Mouse (Mus musculus) embryonic facial prominence, embryonic 14.5 days (tissue): ENCODE data around the gene Dnajc17. TPM values are rescaled to one million over a fixed set of nuclear protein-coding genes. Genes with fewer than 3 reads are reported as not detected.

Source experiments
- ATAC-seq: fragments of 200-750 bp; cut with Nextera tagmentation; 2 replicates; pipeline ENCODE4 v1.8.0; 2017; ENCODE audit warnings: low read depth, moderate number of reproducible peaks, moderate TSS enrichment
- DNase-seq: peaks from one replicate; pipeline ENCODE4 v3.0.0-alpha.2; 2015; ENCODE audit warnings: low spot score
- H3K27ac ChIP-seq: fragments of 300-500 bp; sonication (generic); replicated peaks from 2 replicates; pipeline ENCODE4 v1.5.1; 2014; ENCODE audit warnings: low read depth, mild to moderate bottlenecking, low read length, moderate library complexity
- H3K27me3 ChIP-seq: fragments of 300-500 bp; sonication (generic); replicated peaks from 2 replicates; pipeline ENCODE4 v1.6.1; 2014; ENCODE audit warnings: low read length; ENCODE audit not compliant: control insufficient read depth, insufficient read depth
- H3K36me3 ChIP-seq: fragments of 300-500 bp; sonication (generic); 2 replicates; pipeline ENCODE4 v1.6.1; 2014; ENCODE audit warnings: low read length, mixed read lengths; ENCODE audit not compliant: control insufficient read depth, insufficient read depth
- H3K4me1 ChIP-seq: fragments of 300-500 bp; sonication (generic); 2 replicates; pipeline ENCODE4 v1.6.1; 2014; ENCODE audit warnings: antibody characterized with exemption, low read length; ENCODE audit not compliant: control insufficient read depth, insufficient read depth
- H3K4me2 ChIP-seq: fragments of 300-500 bp; sonication (generic); 2 replicates; pipeline ENCODE4 v1.6.1; 2014; ENCODE audit warnings: low read depth, mild to moderate bottlenecking, low read length, moderate library complexity, mixed read lengths
- H3K4me3 ChIP-seq: fragments of 300-500 bp; sonication (generic); 2 replicates; pipeline ENCODE4 v1.5.1; 2014; ENCODE audit warnings: low read depth, mild to moderate bottlenecking, low read length
- H3K9ac ChIP-seq: fragments of 300-500 bp; sonication (generic); 2 replicates; pipeline ENCODE4 v1.6.1; 2014; ENCODE audit warnings: low read depth, mild to moderate bottlenecking, low read length, moderate library complexity, mixed read lengths
- H3K9me3 ChIP-seq: fragments of 300-500 bp; sonication (generic); 2 replicates; pipeline ENCODE4 v1.6.1; 2016; ENCODE audit warnings: low read length; ENCODE audit not compliant: control insufficient read depth
- WGBS: fragments of 180-500 bp; shearing (Covaris S2); extraction: QIAGEN DNeasy Blood & Tissue Kit; methylation state at CpG from one replicate; pipeline ENCODE4 v1.1.7; 2014; 5-methylcytosine and 5-hydroxymethylcytosine counted together
- polyA plus RNA-seq: library from polyadenylated mRNA; unstranded; fragments of >200 nt; fragmentation: Nextera tagmentation; extraction: Ambion mirVana; gene quantifications from 2 replicates; pipeline ENCODE4 v1.2.1, GENCODE M21; 2014

Gene Dnajc17
- 15.7 and 19.8 TPM in 2 replicates for polyA plus RNA-seq

DNA sequence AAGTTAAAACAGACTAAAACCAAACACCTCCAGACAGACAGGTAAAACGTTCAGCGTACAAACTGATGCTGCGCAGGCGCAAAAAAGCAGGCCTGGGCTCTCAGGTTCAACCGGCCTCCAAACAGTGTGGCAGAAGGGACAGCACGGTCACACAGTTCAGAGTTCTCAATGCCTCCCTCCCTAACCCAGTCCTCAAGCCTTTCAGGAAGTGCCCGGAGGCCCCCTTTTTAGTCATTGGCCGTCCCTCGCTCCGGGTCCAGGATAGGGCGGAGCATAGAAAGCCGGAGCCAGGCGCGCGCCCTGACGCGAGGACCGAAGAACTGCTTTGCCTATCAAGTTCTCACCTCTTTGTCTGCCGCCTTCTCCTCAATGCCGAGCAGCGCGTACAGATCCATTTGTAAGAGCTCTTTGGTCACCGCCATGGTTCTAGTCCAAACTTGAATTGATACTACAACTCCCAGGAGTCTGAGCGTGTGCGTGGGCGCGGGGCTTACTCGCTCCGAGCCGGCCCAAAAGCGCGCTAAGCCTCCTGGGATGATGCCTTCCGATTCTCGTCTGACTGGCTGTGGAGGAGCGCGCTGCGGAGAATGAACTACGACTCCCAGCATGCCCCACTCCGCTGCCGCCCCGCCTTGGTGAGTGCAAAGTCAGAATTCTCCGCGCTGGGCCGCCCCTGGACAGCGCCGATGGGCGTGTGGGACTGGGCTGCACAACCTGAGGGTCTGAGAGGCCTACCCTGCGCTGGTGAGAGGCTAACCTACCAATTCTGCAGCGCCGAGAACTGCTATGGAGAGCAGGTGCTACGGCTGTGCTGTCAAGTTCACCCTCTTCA, at the start of gene Dnajc17, which contains the start of gene Zfyve19:
Dnajc17 (minus strand) TSS at position 452 of the 832 bp plus-strand sequence.
Zfyve19 (plus strand) TSS at position 274 of the 832 bp plus-strand sequence.
- peak; percentile 97 for ATAC-seq
- Histone ChIP-seq H3K27ac (peak within 1 kb of the TSS; percentile 83), H3K9me3 (no peaks in the 10 kb centered on the region), H3K4me1 (peaks cover 4% of the 10 kb centered on the region), H3K36me3 (peaks cover 26% of the 10 kb centered on the region), H3K4me3 (peak within 1 kb of the TSS; percentile 72), H3K9ac (peak within 1 kb of the TSS; percentile 74), H3K4me2 (peak within 1 kb of the TSS; percentile 70), H3K27me3 (no peaks in the 10 kb centered on the region)
- under 1% methylated on average over 49 of the region's 51 CpGs for WGBS
- DNase-seq, result peak; percentile 99

DNA sequence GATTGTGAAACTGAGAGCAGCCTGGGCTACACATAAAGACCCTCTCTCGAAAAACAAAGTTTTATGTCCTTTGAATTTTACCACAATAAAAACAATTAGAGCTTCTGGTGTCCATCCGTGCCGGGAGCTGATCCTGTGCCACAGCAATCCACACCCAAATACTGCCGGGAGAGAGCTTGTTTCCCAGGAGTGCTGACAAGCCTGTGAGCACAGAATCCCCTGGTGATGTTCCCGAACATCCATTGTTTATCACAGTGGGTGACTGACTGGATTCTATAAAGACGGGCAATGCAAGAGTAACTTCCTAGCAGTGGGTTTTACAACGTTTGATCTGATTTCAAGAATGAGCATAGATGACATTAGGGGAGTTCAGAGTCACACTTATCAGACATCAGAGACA, 46.4 kb upstream of the Dnajc17 start:
- Histone ChIP-seq H3K9me3 (no peaks in the 10 kb centered on the region), H3K4me3 (no peak overlapping the region), H3K4me1 (no peaks in the 10 kb centered on the region), H3K27me3 (0 out of 2 replicates have a peak, but pooled peaks cover 7% of the 10 kb centered on the region), H3K36me3 (no peaks in the 10 kb centered on the region), H3K27ac (no peak overlapping the region), H3K4me2 (no peak overlapping the region), H3K9ac (no peak overlapping the region)
- ATAC-seq (no peak), DNase-seq (no peak)
- 18% methylated on average over 7 of the region's 7 CpGs for WGBS

DNA sequence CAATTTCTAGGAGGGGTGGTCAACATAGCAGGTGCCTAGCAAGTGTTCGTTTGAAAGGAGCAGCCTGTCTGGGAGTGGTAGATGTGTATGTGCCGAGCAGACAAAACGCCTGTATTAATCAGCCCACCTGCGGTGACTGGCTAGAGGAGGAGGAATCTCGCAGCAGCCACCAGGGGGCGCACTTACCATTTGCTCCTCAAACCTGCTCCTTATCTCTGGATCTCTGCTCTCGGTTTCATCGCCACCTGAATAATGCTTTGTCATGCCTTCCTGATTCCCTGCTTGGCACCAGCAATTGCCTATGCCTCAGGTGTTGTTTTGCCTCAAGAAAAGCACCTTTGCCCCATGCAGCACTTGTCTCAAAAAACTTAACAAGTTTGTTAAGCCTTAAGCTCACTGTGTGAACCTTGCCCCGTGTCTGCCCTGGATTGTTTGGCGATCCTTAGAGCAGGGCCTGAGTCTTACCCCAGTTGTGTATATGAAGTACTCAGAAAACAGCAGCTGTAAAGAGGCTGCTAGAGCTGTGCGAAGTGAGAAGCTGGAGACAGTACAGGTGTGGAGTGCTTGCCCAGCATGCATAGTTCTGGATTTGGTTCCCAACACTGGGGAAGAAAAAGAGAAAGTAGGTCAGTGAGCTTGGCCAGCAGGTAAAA, 42.4 kb upstream of the Dnajc17 start:
- Histone ChIP-seq H3K36me3 (no peaks in the 10 kb centered on the region), H3K4me2 (peak overlapping the region; percentile 32), H3K27ac (no peak overlapping the region), H3K9me3 (no peaks in the 10 kb centered on the region), H3K9ac (no peak overlapping the region), H3K4me3 (no peak overlapping the region), H3K4me1 (no peaks in the 10 kb centered on the region), H3K27me3 (0 out of 2 replicates have a peak, but pooled peaks cover 7% of the 10 kb centered on the region)
- peak; percentile 80 for ATAC-seq
- 13% methylated on average over 11 of the region's 11 CpGs for WGBS
- DNase-seq, result peak; percentile 83

DNA sequence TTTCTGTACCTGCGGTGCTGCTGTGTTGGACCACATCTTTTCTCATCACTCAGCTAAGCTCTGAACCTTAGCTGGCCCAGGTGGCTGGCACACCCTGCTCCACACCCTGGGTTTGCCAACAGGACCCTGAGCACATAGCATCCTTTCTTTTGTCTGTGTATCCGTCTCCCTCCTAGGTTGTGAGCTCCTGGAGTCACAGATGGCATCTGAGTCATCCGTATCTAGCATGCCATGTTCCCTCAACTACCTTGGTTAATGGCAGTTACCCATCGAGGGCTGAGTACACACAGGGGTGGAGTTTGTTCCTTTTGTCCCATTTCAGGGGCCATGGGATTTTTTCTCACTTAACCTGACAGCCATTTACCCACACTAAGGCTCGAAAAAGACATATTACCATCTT, 41.8 kb upstream of the Dnajc17 start:
- no peaks in the 10 kb centered on the region for H3K36me3 ChIP-seq
- H3K9ac ChIP-seq, result no peak overlapping the region
- no peak overlapping the region for H3K4me2 ChIP-seq
- no peak overlapping the region for H3K27ac ChIP-seq
- 62% methylated on average over 5 of the region's 5 CpGs for WGBS
- no peaks in the 10 kb centered on the region for H3K9me3 ChIP-seq
- no peak overlapping the region for H3K4me3 ChIP-seq
- H3K4me1 ChIP-seq, result no peaks in the 10 kb centered on the region
- DNase-seq (no peak), ATAC-seq (no peak)
- H3K27me3 ChIP-seq, result 0 out of 2 replicates have a peak, but pooled peaks cover 5% of the 10 kb centered on the region

DNA sequence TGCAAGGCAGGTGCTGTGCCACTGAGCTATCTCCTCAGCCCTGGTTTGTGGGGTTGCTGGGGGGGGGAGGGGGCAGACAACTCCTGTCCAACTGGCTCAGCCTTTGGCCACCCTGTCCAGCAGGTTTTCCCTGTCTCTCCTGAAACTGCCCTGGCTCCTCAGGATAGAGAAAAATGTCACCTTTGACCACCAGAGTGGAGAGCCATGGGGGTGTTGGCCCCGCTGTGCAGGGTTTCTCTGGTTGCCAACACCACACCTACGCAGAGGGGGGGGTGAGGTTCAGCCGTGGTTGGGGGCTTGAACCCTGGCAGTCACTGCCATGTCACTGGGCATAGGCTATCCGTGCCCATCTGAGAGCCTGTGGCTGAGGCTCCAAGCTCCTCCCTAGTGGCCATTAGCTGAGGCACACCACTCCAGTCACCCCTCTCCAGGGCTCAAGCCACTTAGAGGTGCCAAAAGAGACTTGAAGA, 41.0 kb upstream of the Dnajc17 start:
- H3K9me3 ChIP-seq, result no peaks in the 10 kb centered on the region
- H3K27me3 ChIP-seq, result 0 out of 2 replicates have a peak, but pooled peaks cover 3% of the 10 kb centered on the region
- no peak overlapping the region for H3K9ac ChIP-seq
- no peak overlapping the region for H3K27ac ChIP-seq
- no peaks in the 10 kb centered on the region for H3K36me3 ChIP-seq
- H3K4me3 ChIP-seq, result no peak overlapping the region
- DNase-seq (no peak), ATAC-seq (no peak)
- no peak overlapping the region for H3K4me2 ChIP-seq
- H3K4me1 ChIP-seq, result no peaks in the 10 kb centered on the region
- 61% methylated on average over 4 of the region's 4 CpGs for WGBS

DNA sequence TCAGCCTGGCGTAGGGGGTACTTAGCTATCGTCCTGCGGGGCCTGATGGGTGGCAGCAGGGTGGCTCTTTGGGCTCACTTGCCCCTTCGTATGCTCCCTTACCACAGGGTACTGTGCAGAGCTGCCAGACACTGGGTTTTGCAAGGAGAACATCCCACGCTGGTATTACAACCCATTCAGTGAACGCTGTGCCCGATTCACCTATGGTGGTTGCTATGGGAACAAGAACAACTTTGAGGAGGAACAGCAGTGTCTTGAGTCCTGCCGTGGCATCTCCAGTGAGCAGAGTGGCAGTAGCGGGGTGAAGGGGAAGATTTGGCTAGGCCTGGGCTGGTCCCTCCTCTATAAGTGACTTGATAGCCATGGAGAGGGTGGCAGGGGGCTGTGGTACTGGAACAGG, 39.3 kb upstream of the Dnajc17 start:
- 81% methylated on average over 9 of the region's 9 CpGs for WGBS
- no peak for ATAC-seq

DNA sequence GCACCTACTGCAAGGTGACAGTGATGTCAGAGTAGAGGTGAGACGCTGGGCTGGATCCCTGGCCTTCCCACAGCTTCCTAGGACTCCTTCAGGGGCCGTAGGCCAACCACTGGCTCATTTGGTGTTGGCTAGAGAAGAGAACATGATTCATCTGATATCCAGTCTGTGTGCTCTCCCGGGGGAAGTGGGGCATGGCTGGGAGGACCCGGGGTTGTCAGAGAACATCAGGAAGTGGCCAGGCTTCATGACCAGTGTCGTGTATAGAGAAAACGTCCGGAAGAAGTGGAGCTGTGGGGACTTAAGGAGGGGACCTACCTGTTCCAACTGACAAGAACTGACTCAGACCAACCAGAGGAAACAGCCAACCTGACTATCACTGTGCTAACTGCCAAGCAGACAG, 36.7 kb upstream of the Dnajc17 start:
- 82% methylated on average over 7 of the region's 7 CpGs for WGBS
- no peak overlapping the region for H3K4me3 ChIP-seq
- no peak for ATAC-seq

More for the DNA sequence above, 39.3 kb upstream of the Dnajc17 start:
- H3K9me3 ChIP-seq, result no peaks in the 10 kb centered on the region
- H3K4me2 ChIP-seq, result no peak overlapping the region
- H3K4me1 ChIP-seq, result no peaks in the 10 kb centered on the region
- no peak overlapping the region for H3K27ac ChIP-seq
- H3K9ac ChIP-seq, result no peak overlapping the region
- no peak for DNase-seq
- no peak overlapping the region for H3K4me3 ChIP-seq
- no peaks in the 10 kb centered on the region for H3K36me3 ChIP-seq
- H3K27me3 ChIP-seq, result no peaks in the 10 kb centered on the region

DNA sequence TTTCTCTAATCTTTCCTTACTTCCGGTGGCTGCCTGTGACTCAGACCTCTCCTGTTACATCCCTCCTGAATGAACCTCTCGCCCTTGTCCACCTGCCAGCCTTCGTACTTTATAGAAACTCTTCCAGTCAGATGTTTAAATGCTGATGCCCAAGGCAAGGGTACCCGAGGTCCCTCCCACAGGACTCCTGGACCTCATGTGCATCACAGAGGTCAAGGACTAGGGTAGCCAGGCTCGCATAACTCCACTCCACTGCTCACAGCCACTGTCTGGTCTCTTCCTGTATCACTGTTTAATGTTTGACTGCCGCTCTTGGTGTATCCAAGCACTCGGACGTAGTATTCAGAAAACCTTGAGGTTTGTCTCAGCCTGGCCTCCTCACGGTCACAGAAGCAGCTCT, 34.0 kb upstream of the Dnajc17 start:
- no peak for ATAC-seq
- Histone ChIP-seq H3K27ac (no peak overlapping the region), H3K4me3 (no peak overlapping the region), H3K4me1 (no peaks in the 10 kb centered on the region), H3K27me3 (peaks cover 23% of the 10 kb centered on the region), H3K9ac (no peak overlapping the region), H3K9me3 (no peaks in the 10 kb centered on the region), H3K4me2 (no peak overlapping the region), H3K36me3 (no peaks in the 10 kb centered on the region)
- 74% methylated on average over 9 of the region's 9 CpGs for WGBS
- no peak for DNase-seq

More for the DNA sequence above, 36.7 kb upstream of the Dnajc17 start:
- Histone ChIP-seq H3K36me3 (no peaks in the 10 kb centered on the region), H3K27ac (no peak overlapping the region), H3K4me2 (no peak overlapping the region), H3K4me1 (no peaks in the 10 kb centered on the region), H3K9ac (no peak overlapping the region), H3K27me3 (peaks cover 1% of the 10 kb centered on the region; the same call in 1 of the 2 replicates), H3K9me3 (no peaks in the 10 kb centered on the region)
- DNase-seq, result no peak
